Mouse (Mus musculus) liver, adult 2 months (tissue): Measurements from ENCODE around the gene Prpf40a. TPM values are rescaled to one million over a fixed set of nuclear protein-coding genes. Genes with fewer than 3 reads are reported as not detected.

Source experiments
- DNase-seq: peaks from one replicate; pipeline ENCODE4 v3.0.0-alpha.2; 2011; ENCODE audit warnings: low read depth, low spot score; ENCODE audit errors: extremely low read depth
- H3K27ac ChIP-seq: fragments of 200-500 bp; replicated peaks from 2 replicates; pipeline ENCODE4 v1.5.1; 2012; ENCODE audit warnings: low read depth, mild to moderate bottlenecking, control low read depth, inconsistent platforms, low read length; ENCODE audit not compliant: insufficient read depth
- H3K27me3 ChIP-seq: fragments of 200-500 bp; 2 replicates; pipeline ENCODE4 v1.6.1; 2012; ENCODE audit warnings: mild to moderate bottlenecking, moderate library complexity, low read length, inconsistent platforms; ENCODE audit not compliant: control insufficient read depth, insufficient read depth
- H3K36me3 ChIP-seq: fragments of 200-500 bp; 2 replicates; pipeline ENCODE4 v1.6.1; 2012; ENCODE audit warnings: low read length, inconsistent platforms; ENCODE audit not compliant: control insufficient read depth, insufficient read depth
- H3K4me1 ChIP-seq: fragments of 200-500 bp; 2 replicates; pipeline ENCODE4 v1.6.1; 2011; ENCODE audit warnings: low read length; ENCODE audit not compliant: control insufficient read depth, insufficient read depth
- H3K4me3 ChIP-seq: fragments of 200-500 bp; 2 replicates; pipeline ENCODE4 v1.5.1; 2011; ENCODE audit warnings: low read depth, mild to moderate bottlenecking, control low read depth, low read length, moderate library complexity; ENCODE audit not compliant: insufficient read depth
- H3K79me2 ChIP-seq: fragments of 200-500 bp; 2 replicates; pipeline ENCODE4 v1.6.1; 2012; ENCODE audit warnings: inconsistent platforms, mild to moderate bottlenecking, low read length, moderate library complexity; ENCODE audit not compliant: control insufficient read depth, insufficient read depth
- H3K9ac ChIP-seq: fragments of 200-500 bp; 2 replicates; pipeline ENCODE4 v1.6.1; 2012; ENCODE audit warnings: low read depth, mild to moderate bottlenecking, control low read depth, inconsistent platforms, low read length
- CTCF ChIP-seq: fragments of 200-500 bp; IDR thresholded peaks from 2 replicates; pipeline ENCODE4 v1.5.1; 2011; ENCODE audit warnings: low read depth, low read length, control low read depth
- POLR2A ChIP-seq: fragments of 200-500 bp; IDR thresholded peaks from 2 replicates; pipeline ENCODE4 v1.6.1; 2011; ENCODE audit warnings: low read length, control low read depth; ENCODE audit not compliant: insufficient read depth; ENCODE audit errors: extremely low read depth
- WGBS: fragments of 180-500 bp; shearing (Covaris S2); methylation state at CpG from one replicate; pipeline ENCODE4 v1.1.7; 2018; 5-methylcytosine and 5-hydroxymethylcytosine counted together
- polyA plus RNA-seq: library from polyadenylated mRNA; depleted of rRNA; stranded (reverse); fragments of >200 nt; gene quantifications from 2 replicates; pipeline ENCODE4 v1.2.3, GENCODE M21; 2012; rRNA removed
- total RNA-seq: library from RNA; depleted of rRNA; stranded (reverse); fragments of >200 nt; gene quantifications from 2 replicates; pipeline ENCODE4 v1.2.3, GENCODE M21; 2014; rRNA removed

Prpf40a gene
- total RNA-seq (26.6 and 35.7 TPM in 2 replicates), polyA plus RNA-seq (10.3 and 13.2 TPM in 2 replicates)

GRCm38 (mm10) chr2:53190684-53191511 lies at the start of gene Prpf40a:
Prpf40a (minus strand) TSS chr2:53191284.
- peak; percentile 5; the same call in 1 of the 2 replicates for TF ChIP-seq CTCF
- peak; percentile 66 for TF ChIP-seq POLR2A
- Histone ChIP-seq H3K4me3 (peak within 1 kb of the TSS; percentile 98), H3K36me3 (peaks cover 9% of the 10 kb centered on the region), H3K4me1 (0 out of 2 replicates have a peak, but pooled peaks cover 1% of the 10 kb centered on the region), H3K27me3 (no peaks in the 10 kb centered on the region), H3K9ac (peak within 1 kb of the TSS; percentile 95), H3K27ac (peak within 1 kb of the TSS; percentile 96), H3K79me2 (peaks cover 17% of the 10 kb centered on the region; the same call in 1 of the 2 replicates)
- DNase-seq = peak; percentile 93
- WGBS = under 1% methylated on average over 52 of the region's 53 CpGs

- no peak overlapping the region for H3K4me3 ChIP-seq
- DNase-seq = no peak
- H3K79me2 ChIP-seq = no peaks in the 10 kb centered on the region
- WGBS = 86% methylated on average over 5 of the region's 5 CpGs
- H3K27me3 ChIP-seq = no peaks in the 10 kb centered on the region
- TF ChIP-seq CTCF = no peak
- TF ChIP-seq POLR2A = no peak
- peaks cover 15% of the 10 kb centered on the region for H3K36me3 ChIP-seq
- no peak overlapping the region for H3K27ac ChIP-seq
- H3K4me1 ChIP-seq = no peaks in the 10 kb centered on the region
- no peak overlapping the region for H3K9ac ChIP-seq
Observed at GRCm38 (mm10) chr2:53222242-53222641, 31.2 kb upstream of the Prpf40a start.

GRCm38 (mm10) chr2:53213493-53213892 lies 22.4 kb upstream of the Prpf40a start:
- Histone ChIP-seq H3K79me2 (no peaks in the 10 kb centered on the region; the same call in 1 of the 2 replicates), H3K9ac (no peak overlapping the region), H3K27ac (no peak overlapping the region), H3K27me3 (no peaks in the 10 kb centered on the region), H3K4me3 (no peak overlapping the region), H3K36me3 (peaks cover 31% of the 10 kb centered on the region), H3K4me1 (no peaks in the 10 kb centered on the region)
- no peak for DNase-seq
- TF ChIP-seq CTCF = no peak
- TF ChIP-seq POLR2A = no peak
- WGBS = 98% methylated on average over 1 of the region's 1 CpGs

GRCm38 (mm10) chr2:53206749-53207148 lies 15.7 kb upstream of the Prpf40a start:
- peaks cover 23% of the 10 kb centered on the region for H3K36me3 ChIP-seq
- no peaks in the 10 kb centered on the region for H3K4me1 ChIP-seq
- H3K4me3 ChIP-seq = no peak overlapping the region
- H3K9ac ChIP-seq = no peak overlapping the region
- H3K27ac ChIP-seq = no peak overlapping the region
- peaks cover 2% of the 10 kb centered on the region; the same call in 1 of the 2 replicates for H3K79me2 ChIP-seq
- no peak for TF ChIP-seq POLR2A
- TF ChIP-seq CTCF = no peak
- DNase-seq = no peak
- H3K27me3 ChIP-seq = no peaks in the 10 kb centered on the region

GRCm38 (mm10) chr2:53204373-53205274 lies 13.5 kb upstream of the Prpf40a start:
- Histone ChIP-seq H3K27ac (no peak overlapping the region), H3K79me2 (peaks cover 2% of the 10 kb centered on the region; the same call in 1 of the 2 replicates), H3K27me3 (no peaks in the 10 kb centered on the region), H3K36me3 (peaks cover 13% of the 10 kb centered on the region), H3K9ac (no peak overlapping the region), H3K4me3 (no peak overlapping the region), H3K4me1 (no peaks in the 10 kb centered on the region)
- 45% methylated on average over 5 of the region's 5 CpGs for WGBS
- peak; percentile 40 for TF ChIP-seq CTCF
- TF ChIP-seq POLR2A = no peak
- DNase-seq = peak; percentile 40
